Mouse (Mus musculus) spleen, adult 18-20 months (tissue): ENCODE data around the gene Nr0b2.

Experiments used
- DNase-seq, 2 experiments: peaks; one replicate each; pipeline ENCODE4 v3.0.0; 2022; ENCODE audit warnings: mixed read lengths in 2 of 2

Gene Nr0b2

DNA sequence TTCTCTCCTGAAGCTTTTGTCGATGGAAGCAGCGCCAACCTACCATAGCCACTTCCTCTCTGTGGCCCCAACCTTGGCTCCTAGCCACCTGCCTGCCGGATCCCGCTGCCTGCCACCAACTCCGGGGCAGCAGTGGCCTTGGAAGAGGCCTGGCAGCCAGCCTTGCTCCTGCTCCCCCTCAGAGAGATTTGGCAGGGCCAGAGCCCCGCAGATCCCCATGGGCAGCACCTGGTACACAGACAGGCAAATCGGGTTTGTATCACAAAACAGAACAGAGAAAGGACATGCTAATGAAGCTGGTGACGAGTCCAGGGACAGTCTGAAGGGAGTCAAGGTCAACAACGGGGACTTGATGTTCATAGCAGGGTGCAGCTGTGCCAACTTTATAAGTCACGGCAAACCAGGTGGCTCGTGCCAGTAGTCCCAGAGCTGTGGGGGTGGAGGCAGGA is 10.0 kb downstream of the Nr0b2 start:
- DNase-seq: no peak

DNA sequence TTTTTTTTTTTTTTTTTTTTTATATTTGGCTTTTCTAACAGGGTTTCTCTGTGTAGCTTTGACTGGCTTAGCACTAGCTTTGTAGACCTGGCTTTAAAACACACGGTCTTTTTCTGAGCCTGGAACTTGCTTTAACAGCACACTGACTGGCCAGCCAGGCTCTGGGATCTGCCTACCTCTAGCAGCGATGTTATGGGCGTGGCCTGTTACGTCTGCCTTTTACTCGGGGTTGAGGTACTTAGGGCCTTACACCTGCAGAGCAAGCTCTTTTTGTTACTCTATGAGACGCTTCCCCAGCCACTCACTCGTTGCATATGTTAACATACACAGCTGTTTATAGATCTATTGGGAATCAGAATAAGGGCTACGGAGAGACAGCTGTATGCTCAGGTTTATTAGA is 14.1 kb downstream of the Nr0b2 start:
- DNase-seq: no peak

DNA sequence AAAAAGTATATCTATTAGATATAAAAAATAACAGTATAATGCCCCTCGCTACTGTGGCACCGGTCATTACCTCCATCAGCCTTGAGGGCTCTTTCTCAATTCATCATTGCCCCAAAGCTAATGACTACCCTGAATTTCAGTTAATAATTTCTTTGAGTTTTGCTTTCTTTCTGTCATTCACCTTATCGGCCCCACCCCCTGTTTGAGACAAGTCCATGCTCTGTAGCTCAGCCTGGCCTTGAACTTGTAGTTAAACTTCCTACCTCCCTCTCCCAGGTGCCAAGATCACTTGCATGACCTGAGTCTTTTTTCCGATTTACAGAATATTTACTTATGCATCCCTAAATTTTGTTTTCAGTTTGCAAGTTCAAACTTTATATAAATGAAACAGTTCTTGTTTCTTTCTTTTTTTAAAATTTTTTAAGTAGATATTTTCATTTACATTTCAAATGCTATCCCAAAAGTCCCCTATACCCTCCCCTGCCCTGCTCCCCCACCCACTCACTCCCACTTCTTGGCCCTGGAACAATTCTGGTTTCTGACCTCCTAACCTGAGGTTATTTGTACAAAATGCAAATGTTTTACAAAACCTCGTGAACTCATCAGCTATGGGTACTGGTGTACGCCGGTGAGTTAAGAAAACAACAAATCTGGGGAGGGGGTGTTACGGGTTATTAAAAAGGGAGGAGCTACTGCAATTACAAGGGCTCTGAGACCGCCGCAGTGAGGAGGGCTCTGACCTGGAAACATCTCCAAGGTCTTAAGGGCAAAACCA is 16.3 kb downstream of the Nr0b2 start:
- DNase-seq: no peak

DNA sequence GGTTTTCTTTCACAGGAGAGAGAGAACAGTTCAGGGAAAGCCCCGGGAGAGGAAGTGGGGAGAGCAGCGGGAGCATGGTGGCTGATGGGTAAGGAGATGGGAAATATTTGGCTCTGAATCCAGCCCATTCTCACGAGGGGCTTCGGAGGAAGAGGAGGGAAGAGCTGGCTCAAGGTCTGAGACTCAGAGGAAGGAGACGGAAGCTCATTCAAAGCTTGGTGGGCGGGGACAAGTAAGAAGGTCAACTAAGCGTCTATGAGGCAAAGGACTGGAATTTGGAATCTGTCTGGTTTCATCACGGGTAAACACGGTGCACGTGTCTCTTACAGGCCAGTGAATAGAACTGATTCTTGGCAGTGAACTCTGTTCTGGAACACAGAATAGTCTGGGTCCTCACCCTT is 16.9 kb downstream of the Nr0b2 start:
- no peak for DNase-seq

DNA sequence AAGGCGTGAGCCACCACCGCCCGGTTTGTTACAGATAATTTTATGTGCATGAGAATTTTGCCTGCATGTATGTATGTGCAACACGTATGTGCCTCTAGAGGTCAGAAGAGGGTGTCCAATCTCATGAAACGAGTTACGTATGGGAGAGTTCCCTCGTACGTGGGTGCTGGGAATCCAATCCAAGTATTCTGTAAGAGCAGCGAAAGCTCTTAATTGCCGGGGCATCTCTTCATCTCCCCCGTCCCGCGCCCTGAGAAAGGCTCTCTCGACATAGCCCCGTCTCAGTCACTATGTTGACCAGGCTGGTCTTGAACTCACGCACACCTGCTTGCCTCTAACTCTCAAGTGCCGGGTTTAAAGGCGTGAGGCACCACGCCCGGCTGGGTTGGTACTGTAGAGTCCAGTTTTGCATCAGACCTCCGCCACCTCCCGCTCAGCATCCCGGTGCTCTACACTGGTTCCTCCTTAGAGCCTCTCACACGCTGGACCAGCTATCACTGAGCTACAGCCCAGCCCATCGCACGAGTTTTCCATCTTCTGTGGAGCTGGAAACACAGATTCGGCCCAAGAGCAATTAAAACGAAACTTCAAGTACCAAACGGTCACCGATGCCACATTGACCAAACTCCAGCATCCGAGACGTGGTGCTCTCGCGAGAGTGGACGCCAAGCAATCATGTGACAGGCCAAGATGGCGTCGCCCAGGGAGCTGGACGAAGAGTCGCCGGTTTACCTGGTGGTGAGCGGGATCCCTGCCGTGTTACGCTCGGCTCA is 21.1 kb downstream of the Nr0b2 start, which contains the start of gene Gpatch3:
Gpatch3 (plus strand) TSS at position 676 of the 773 bp plus-strand sequence.
- peak; percentile 79 to 84 for DNase-seq

DNA sequence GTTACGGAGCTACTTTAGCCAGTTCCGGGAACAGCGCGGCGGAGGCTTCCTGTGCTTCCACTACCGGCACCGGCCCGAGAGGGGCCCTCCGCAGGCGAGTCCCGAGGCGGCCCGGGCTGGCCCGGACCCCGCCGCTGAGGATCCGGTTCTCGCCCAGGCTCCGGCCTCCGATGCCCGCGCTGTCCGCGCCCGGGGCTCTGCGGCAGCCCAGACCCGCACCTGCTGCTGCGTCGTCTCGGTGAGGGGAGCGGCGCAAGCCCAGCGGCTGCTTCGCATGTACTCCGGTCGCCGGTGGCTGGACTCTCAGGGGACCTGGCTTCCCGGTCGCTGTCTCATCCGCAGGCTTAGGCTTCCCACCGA is 21.6 kb downstream of the Nr0b2 start:
- no peak for DNase-seq

DNA sequence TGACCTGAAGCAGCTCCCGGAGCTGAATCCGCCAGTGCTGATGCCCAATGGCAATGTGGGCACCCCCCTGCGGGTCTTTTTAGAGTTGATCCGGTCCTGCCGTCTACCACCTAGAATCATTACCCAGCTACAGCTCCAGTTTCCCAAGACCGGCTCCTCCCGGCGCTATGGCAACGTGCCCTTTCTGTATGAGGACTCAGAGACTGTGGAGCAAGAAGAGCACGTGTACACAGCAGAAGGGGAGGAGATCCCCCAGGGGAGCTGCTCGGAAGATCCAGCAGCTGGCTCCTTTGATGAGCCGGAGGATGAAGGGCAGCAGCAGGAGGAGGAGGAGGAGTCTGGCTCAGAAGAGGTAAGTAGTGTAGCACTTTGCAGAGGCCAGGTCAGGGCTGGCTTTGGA is 24.8 kb downstream of the Nr0b2 start:
- DNase-seq: no peak

DNA sequence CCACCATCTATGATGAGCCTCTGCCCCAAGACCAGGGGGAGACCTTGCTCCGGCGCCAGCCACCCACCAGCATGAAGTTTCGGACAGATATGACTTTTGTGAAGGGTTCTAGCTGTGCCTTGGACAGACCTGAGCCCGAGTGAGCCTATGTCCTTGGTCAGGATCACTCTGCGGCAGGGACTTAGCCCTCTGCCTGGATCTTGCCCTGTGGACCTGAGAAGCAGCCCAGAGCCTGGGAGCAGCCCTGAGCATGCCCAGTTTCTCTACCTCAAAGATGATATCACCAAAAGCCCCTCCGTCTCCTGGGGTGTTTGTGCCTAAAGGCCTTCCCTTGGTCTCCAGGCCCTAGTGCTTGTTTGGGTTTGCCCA is 30.5 kb downstream of the Nr0b2 start:
- no peak for DNase-seq

DNA sequence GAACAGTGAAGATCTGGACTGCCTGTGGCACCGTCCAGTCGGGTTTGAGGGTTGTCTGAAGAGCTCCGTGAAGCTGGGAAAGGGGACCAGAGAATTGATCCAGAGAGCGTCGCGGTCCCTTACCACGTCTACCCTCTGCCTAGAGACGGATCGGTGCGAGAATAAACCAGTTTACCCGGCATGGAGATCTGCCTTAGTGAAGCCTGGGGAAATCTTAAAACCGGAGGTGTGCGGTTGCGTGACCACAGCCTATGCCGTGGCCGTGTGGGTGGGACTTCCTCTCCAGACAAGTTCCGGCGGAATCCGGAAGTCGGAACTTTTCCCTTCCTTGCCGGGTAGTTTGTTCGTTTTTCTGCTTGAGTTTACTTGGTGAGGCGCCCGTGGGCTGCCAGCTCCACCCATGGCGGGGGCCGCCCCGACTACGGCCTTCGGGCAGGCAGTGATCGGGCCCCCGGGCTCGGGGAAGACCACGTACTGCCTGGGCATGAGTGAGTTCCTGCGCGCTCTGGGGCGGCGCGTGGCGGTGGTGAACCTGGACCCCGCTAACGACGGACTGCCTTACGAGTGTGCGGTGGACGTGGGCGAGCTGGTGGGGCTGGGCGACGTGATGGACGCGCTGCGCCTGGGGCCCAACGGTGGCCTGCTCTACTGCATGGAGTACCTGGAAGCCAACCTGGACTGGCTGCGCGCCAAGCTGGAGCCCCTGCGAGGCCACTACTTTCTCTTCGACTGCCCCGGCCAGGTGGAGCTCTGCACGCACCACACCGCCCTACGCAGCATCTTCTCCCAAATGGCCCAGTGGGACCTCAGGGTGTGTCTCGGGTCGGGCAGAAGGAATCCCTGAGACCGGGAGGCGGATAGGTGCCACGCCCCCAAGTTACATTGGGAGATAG is 31.1 kb downstream of the Nr0b2 start, which contains the start of gene Gpn2:
Gpn2 (plus strand) TSS at position 304 of the 893 bp plus-strand sequence.
- peak; percentile 71 to 75 for DNase-seq

DNA sequence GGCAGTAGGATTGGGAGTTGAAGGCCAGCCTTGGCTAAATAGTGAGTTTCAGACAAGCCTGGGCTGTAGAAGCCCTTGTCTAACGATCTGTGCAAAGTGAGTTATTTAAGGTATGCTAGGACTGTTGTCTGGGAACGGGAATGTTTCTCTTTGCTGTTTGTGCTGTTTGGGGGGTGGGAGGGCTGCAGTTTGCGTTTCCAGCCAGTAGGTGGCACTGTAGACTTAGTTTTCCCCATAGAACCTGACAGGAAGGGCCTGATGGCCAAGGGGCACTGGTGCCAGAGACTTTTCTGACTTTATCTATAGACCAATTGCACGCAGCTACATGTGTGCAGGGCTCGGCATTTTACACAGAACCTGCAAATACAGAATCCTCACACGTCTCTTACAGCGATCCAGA is 39.4 kb downstream of the Nr0b2 start:
- peak; percentile 57 to 68 for DNase-seq

DNA sequence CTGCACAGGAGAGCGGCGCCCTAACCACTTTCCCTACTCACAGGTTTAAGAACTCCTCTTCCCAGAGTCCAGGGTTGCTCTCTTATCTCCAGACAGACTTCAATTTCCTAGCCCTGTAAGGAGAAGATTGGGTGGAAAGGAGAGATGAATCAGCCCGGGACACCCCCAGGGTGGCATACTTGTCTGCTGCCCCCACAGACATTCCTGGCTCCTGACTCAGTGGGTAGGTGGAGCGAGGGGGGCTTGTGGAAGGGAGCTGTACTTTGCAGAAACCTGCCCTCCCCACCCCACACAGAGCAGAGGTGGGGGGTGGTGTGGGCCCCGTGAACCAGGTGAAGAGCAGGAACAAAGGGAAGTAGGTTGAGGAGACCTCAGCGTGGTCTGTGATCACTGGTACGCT is 42.4 kb downstream of the Nr0b2 start:
- DNase-seq: no peak

DNA sequence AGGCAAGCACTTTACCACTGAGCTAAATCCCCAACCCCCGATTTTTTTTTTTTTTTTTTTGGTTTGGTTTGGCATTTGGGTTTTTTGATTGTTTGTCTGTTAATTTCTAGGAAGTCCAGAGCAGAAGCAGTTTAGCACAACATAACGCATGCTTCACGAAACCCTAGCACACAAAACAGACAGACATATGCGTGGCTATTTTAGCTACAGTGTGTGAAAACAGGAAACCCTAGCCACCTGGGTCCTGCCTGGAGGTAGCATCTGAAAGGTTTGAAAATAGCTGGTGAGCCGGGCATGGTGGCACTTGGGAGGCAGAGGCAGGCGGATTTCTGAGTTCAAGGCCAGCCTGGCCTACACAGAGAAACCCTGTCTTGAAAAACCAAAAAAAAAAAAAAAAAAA is 42.9 kb downstream of the Nr0b2 start:
- no peak for DNase-seq

DNA sequence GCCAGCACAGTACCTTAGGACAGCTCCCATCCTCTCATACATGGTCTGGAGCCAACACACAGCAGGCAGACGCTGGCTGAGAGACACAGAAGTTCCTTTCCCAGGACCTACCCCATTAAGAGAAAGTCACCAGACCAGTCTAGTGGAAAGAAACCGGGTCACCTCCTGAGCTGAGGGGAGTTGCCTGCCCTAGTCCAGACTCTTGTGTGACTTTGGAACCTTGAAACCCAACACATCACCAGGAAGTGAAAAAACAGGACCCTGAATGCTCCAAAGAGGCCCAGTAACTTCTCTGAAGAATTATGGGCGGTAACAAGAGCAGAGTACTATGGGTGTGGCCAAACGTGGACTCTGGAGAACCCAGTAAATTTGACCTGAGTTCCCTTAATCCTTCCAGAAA is 45.4 kb downstream of the Nr0b2 start:
- DNase-seq: no peak

DNA sequence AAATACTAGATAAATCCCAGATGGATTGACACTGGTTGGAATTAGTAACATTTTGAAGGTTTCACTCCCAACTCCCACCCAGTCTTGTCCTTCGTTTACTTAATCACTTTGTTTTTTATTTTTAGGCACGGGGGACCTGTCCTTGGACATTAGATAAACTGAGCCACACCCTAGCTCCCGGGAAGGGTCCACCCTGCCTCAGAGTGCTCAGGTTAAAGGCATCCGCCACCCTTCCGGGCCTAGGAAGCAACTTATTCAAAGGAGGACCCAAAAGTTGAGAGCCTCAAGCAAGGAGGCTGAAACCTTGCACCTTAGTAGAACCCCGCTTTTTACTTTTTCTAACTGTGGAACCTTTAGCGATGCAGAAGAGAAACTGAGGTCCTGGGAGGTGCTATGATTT is 45.9 kb downstream of the Nr0b2 start:
- no peak for DNase-seq

DNA sequence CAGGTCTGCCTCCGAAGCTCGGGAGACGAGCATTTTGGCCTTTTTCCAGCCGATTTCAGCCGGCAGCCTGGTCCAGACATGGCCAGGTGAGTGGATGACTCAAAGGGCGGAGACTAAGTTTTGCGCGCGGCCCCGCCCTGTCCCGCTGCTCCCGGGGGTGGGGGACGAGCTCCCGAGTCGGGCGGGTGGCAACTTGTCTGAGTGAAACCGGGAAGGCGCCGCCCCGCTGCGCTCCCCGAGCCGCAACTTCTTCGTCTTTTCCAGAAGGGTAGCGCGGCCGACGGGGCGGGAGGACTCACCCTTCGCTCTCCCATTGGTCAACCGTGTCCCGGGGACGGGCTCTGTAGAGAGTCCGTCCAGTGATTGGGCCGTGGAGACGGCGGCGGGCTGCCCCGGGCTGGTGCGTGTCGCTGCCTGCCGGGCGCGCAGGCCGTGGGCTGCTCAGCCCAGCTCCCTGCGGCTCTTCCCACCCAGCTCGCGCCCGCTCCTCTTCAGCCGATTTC is 46.4 kb downstream of the Nr0b2 start:
- peak; percentile 84 to 89 for DNase-seq

DNA sequence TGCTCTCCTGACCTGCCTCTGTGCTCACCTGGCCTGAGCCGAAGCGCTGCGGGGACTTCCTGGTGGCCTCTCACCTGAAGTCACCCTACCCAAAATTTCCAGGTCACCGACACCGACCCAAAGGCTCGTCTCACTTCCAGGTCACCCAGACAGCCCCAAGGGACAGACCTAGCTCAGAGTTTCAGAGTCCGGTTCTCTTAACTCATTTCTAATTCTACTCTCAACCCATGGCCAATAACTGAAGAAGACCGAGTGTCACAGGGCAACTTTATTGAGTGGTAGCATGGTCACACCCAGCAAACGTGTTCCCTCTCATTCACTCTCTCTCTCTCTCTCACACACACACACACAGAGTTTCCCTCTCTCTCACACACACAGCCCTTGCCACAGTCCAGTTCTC is 47.1 kb downstream of the Nr0b2 start:
- no peak for DNase-seq

DNA sequence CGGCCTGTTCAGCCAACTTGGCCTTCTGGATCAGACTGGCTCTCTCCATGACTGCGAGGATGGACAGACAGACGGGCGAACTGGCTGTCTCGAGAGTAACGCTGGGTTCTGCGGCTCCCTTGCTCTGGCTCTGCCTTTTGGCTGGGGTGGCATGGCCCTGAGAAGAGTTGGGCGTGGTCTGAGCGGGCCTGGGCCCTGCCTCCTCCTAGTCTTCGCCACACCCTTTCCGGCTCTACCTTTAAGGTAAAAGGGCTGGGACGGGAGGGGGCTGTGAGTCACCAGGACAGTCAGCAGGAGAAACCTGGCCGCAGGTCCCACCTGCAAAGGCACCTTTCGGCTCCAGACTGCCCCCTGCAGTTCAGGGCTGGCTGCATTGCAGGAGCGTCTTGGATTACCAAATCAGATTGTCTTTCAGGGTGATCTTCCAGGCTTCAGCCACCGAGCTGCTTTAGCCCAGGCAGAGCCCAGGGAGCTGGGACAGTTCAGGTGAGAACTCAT is 48.6 kb downstream of the Nr0b2 start, which contains the start of gene Sfn:
Sfn (minus strand) TSS at position 448 of the 498 bp plus-strand sequence.
- peak; percentile 58 to 75 for DNase-seq

DNA sequence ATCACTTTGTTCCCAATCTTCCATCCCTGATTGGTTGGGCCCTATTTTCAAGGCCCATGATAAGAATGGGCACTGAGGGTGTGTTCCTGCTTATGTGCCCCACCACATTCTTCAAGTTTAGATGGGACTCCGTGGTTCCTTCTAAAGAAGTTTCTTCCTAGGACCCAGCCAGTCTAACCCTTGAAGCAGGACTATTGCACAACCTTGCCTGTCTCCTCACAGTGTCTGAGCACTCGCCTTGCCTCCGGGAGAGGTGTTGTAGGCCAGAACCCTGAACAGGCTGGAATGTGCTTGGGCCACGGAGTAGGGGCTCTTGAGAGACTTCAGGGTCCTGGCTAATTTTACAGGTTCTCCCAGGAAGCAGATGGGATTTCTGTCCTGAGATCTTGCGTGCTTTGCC is 49.9 kb downstream of the Nr0b2 start:
- DNase-seq: no peak

DNA sequence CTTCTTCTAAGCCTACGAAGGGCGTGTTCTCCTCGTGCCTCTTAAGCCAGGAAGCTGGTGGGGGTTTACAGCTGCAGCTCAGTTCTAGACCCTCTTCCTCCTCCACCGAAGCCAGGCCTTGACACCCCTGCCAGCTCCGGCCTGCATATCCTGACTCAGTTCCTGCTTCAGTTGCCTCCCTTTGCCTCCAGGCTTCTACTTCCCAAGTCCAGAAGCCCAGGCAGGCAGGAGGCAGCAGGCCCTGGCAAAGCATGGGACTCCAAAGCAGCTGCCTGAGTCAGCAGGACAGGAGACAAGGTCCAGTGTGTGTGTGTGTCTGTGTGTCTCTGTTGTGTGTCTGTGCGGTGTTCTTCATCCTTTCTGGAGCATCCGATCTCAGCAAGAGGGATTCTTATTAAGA is 51.0 kb downstream of the Nr0b2 start:
- no peak for DNase-seq

DNA sequence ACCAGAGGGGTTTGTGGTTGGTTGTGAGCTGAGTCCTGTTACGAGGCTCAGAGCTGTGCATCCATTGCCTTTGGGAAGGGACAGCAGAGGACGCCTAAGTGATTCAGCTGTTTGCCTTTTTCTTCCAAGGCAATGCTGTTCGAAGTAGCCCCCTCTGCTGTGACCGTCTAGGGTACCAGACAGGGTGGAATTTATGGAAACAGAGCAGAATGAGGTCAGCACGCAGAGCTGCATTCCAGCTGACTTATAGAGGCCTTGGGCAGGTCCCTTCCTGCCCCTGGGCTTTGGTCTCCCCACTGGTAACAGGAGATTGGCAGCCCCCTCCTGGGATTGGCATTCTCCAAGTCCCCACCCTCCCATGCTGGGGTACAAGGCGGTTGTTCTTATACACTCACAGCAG is 51.7 kb downstream of the Nr0b2 start:
- DNase-seq: no peak

DNA sequence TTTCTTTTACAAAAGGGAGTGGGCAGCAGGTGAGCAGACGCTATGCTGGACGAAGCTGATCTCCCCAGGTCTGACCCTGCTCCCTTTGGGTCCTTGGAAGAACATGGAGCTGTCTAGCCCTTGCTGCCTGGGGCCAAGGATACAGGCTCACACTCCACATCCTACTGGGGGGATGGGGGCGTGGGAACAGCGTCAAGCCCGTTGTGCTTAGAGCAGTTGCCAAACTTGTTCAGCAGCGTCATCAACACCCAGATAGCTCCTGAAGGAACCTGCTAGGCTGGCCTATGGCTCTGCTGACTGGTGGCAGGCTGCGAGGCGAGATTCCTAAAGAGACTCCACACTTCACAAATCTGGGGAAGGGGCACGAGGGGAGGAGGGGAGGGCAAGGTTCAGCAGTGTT is 52.2 kb downstream of the Nr0b2 start:
- no peak for DNase-seq
